Mouse (Mus musculus): Measurements from ENCODE around the gene Sgpp1. TPM values are rescaled to one million over a fixed set of nuclear protein-coding genes. Genes with fewer than 3 reads are reported as not detected.

Gene Sgpp1
- polyA plus RNA-seq, 1 experiment = 20.8 TPM

DNA sequence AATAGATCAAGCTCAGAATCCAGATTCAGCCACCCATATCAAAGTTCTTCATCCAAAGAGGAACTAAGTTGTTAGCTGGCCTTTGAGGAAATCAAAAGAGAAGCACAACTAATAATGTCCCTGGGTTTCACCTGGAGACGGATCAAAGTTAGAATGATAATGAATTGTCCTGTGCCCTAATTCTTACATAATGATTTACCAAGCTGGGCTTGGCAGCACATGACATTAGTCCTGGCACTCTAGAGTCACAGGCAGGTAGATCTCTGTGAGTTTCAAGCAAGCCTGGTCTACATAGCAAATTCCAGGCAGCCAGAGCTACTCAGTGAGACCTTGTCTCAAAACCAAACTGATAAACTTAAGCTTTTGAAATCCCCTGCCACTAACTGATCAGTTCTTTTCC lies 4.9 kb upstream of the Sgpp1 start:
- no peak for TF ChIP-seq GATA1 (IDR thresholded peaks at IDR 0.05; ENCODE audit: low read length)

DNA sequence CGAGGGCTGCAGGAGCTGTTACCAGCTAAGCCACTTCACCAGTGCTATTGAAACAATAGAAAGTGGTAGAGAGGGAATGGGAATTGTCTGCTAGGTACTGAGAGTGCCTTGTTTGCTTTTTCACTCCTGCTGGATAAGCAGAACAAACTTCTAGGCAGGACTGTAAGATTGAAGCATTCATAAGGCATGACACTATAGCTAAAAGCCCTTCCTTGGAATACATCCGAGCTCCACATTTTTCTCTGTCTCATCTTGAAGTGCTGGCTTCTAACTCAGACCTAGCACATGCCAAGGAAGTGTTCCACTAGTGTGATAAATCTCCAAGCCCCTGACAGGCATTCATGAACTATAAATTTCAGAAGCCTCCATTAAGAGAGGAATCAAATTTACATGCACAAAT lies 4.1 kb upstream of the Sgpp1 start:
- TF ChIP-seq GATA1 (IDR thresholded peaks at IDR 0.05; ENCODE audit: low read length) = no peak

DNA sequence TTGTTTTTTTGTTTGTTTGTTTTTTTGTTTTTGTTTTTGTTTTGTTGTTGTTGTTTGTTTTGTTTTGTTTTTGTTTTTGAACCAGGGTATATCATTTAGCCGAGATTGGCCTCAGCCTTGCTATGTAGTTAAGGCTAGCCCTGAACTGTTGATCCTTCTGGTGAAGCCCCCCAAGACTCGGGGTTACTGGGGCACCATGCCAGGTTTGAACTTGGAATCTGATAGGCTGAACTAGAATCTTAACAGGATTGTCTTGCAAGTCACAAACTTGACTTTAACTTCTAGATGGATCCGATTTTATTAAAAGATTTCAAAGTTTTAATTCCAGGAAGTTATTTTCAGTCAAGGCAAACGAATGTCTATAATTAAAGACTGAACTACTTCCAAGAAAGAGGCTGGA lies 767 bp upstream of the Sgpp1 start:
- no peak for TF ChIP-seq GATA1 (IDR thresholded peaks at IDR 0.05; ENCODE audit: low read length)

DNA sequence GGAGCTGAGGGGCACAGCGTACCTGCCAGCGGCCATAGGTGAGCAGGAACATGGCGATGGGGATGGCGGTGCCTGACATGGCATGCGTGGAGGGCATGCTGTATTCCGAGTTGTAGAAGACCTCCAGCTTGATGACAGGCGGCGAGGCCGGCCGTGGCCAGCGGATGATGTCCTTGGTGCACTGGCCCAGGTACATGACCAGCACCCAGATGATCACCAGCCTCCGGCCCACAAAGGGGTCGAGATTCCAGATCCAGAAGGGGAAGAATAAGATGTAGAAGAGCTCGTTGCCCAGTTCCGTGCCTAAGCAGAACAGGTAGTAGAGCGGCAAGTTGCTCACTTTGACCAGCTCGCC lies 661 bp downstream of the Sgpp1 start:
- TF ChIP-seq GATA1 (IDR thresholded peaks at IDR 0.05; ENCODE audit: low read length) = no peak

DNA sequence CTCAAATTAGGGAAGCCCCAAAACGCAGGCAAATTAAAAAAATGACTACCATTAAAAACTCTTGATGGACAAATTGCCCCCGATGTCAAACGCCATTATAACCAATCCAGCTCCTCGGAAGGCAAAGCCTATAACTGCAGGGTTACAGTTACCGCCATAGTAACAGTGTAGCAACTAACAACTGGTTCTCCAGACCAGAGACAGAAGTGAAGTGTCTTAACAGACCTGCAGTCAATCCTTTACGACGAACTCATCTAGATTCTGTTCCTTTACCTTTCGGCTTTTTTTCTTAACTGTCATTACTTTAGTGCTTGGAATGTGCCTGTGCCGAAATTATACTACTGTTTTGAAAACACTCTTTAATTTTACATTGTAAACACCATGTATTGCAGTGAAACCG lies 1.4 kb downstream of the Sgpp1 start:
- TF ChIP-seq GATA1 (IDR thresholded peaks at IDR 0.05; ENCODE audit: low read length) = no peak

DNA sequence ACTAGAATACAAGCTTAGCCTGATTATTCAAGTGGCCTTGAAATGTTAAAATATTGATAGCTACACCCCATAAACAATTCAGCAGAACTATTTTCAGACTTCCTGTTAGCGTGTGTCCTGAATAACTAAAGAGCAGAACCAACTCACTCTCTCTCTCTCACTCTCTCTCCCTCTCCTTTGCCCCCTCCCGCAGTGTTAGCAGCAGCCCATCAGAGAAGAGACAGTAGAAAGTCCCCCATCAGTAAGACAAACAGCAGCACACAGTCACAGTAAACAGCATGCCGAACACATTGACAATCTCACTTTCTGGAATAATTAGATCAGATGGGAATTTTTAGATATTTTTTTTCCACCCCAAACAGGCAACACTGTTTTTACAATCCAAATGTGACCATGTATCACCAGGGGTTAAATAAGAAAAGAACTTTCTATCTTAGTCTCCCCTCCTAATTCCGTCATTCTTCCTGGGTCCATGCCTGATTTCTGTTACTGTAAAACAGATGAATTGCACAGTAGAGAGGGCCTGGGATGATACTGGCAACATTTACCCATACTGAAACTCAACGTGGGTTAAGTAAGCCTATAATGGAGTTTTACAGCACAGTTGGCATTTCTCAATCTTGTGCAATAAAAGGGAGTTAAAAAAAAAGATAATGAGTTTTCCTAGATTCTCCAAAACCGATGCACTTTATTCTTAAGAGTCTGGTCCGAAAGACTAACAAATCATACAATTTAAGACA lies 2.0 kb downstream of the Sgpp1 start:
- no peak for TF ChIP-seq GATA1 (IDR thresholded peaks at IDR 0.05; ENCODE audit: low read length)

DNA sequence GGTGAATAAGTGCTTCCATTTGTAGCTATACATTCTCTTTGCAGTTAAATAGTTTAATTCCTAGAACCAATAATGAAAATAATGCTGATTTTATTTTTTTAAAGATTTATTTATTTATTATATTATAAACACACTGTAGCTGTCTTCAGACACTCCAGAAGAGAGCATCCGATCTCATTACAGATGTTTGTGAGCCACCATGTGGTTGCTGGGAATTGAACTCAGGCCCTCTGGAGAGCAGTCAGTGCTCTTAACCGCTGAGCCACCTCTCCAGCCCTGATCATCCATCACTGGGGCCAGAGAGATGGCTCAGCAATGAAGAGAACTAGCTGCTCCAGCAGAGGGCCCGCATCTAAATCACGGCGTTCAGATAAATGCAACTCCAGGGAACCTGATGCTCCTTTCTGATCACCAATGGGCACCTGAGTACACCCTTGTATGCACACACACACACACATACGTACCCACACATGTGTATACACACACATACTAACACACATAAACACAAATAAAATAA lies 3.5 kb downstream of the Sgpp1 start:
- no peak for TF ChIP-seq GATA1 (IDR thresholded peaks at IDR 0.05; ENCODE audit: low read length)

DNA sequence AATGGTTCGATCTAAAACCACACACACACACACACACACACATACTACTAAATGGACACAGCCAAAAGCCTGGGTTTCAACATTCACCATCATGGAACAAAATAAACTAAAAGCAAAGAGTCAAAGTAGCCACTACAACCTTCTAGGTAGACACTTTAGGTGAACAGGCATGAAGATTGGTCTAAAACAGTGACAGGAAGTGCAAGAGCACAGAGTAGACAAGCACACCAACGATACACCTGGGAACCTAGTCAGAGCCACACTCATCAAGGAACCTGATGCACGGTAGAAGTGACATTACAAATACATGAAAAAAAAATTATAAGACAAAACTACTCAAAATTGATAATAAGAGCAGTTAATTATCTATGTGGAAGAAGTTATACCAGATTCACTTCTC lies 4.0 kb downstream of the Sgpp1 start:
- no peak for TF ChIP-seq GATA1 (IDR thresholded peaks at IDR 0.05; ENCODE audit: low read length)

DNA sequence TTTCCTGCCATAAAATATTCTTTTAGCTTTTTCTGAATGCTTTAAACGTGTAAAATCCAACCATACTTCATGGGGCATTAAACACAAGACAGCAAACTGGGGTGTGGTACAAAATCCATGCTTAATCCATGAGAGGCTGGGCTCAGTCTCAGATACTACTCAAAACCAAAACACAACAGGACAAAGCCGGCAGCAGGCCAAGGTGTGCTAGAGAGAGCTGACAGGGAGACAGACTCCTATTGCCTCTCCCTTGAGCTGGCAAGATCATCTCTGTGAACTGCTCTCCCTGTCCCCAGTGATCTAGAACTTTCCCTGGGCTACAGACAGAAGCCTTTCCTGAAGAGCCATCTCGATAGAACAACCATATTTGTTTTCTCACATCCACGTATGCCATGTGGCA lies 5.1 kb downstream of the Sgpp1 start:
- TF ChIP-seq GATA1 (IDR thresholded peaks at IDR 0.05; ENCODE audit: low read length) = no peak

DNA sequence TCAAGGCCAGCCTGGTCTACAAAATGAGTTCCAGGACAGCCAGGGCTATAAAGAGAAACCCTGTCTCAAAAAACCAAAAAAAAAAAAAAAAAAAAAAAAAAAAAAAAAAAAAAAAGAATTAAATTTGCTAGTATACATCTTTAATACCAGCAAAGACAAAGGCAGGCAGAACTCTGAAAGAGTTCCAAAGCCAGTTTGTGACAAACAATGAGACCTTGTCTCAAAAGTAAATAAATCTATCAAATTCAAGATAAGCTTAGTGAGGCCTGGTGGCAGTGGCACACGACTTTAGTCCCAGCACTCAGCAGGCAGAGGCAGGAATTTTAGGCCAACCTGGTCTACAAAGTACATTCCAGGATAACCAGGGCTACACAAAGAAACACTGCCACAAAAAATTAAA lies 5.7 kb downstream of the Sgpp1 start:
- TF ChIP-seq GATA1 (IDR thresholded peaks at IDR 0.05; ENCODE audit: low read length) = no peak

DNA sequence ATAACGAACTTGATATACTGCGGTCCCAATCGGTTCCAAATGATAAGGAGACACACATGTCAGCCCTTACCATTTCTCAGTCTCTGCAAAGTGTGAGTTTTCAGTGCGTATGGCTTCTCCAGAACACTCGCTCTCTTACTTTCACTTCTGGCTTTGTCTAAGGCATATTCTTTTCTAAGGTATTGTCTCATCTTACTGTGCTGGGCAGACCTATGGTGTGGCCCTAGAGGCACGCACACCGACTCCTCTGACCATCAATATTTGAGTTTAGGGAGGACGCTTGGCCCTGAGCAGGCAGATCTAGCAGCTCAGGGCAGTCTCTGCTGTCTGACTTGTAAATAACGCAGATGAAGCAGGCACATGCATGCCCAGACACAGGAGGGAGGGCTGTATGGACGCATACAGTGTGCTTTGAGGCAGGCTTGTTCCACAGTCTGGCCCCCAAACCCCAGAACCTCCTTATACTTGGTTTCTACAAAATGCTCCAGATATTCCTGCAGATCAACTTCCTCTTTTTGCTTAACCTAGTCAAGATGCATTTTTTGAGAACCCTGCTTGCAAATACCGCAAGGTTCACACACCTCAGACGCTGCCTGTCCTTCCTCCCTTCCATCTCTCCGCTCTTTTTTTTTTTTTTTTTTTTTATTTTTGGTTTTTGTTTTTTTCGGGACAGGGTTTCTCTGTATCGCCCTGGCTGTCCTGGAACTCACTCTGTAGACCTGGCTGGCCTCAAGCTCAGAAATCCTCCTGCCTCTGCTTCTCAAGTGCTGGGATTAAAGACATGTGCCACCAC lies 8.0 kb downstream of the Sgpp1 start:
- no peak for TF ChIP-seq GATA1 (IDR thresholded peaks at IDR 0.05; ENCODE audit: low read length)

DNA sequence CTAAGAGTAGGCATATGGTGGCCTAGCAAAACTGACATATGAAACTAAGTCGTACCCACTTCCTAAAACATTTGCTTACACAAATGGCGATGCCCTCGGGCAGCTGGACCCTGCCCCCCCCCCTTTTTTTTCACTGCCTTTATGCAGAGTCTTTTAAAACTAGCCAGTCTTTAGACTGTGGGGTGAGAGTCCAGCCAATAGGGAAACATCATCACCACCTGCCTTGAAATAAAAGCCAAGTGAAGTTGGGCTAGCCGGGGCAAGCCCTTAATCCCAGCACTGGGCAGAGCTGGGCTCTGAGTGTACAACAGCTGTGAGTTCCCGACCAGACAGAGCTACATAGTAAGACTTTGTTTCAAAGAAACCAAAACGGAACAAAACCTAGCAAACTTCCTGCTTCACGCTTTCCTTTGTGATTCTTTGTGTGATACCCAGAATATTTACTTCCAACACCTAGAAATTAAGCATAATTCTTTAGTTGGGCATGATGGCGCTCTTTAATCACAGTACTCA lies 9.1 kb downstream of the Sgpp1 start:
- TF ChIP-seq GATA1 (IDR thresholded peaks at IDR 0.05; ENCODE audit: low read length) = no peak

DNA sequence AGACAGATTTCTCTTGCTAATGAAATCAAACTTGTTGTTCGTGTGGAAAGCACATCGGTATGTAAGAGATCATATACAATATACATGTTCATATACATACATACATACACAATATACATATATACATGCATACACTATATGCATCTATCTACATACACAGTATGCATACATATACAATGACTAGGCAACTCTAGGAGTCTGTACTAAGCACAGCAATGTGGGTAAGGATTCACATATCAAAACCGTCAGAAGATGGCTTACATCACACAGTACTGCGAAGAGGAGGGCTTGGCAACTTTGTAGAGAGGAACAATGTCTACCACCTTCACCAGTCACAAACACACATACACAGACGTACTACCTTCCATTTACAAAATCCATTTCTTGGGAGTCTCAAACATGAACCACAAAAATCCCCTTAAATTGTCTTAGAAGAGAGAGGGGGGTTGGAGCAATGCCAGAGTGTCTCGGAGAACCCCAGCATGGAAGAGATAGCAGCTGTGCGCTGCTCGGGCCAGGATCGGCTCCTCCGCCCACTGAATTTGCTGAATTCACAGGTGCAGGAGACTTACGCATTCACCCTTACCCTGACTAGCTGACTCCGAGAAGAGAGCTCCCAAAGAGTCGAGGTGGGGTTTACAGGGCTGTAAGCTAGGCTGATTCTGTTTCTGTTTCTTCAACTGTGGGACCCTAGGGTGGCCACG lies 10.8 kb downstream of the Sgpp1 start:
- TF ChIP-seq GATA1 (IDR thresholded peaks at IDR 0.05; ENCODE audit: low read length) = no peak

DNA sequence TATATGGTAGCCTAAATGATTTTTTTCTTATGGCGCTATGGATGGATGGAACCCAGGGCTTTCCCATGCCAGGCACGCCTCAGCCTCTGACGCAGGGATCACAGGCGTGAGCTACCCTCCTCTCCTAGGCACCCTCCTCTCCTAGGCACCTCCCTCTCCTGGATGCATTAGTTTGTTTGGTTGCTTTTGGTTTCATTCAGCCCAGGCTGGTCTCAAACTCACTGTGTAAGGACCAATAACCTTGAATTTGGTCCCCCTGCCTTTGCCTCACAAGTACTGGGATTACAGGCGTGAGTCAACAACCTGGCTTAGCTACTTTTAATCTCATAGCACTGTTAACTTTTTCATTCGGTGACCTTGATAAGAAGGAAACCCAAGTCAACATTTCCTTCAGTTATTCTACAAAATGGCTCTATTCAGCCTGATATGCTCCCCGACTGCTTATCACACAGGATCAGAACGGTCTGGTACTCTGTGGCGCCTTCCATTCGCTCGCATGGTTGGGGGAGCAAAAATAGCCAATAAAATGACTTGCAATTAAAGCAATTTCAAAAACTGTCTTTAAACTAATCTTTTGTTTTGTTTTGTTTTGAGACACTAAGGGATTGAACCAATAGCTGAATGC lies 11.6 kb downstream of the Sgpp1 start:
- peak; percentile 68 for TF ChIP-seq GATA1 (IDR thresholded peaks at IDR 0.05; ENCODE audit: low read length)

DNA sequence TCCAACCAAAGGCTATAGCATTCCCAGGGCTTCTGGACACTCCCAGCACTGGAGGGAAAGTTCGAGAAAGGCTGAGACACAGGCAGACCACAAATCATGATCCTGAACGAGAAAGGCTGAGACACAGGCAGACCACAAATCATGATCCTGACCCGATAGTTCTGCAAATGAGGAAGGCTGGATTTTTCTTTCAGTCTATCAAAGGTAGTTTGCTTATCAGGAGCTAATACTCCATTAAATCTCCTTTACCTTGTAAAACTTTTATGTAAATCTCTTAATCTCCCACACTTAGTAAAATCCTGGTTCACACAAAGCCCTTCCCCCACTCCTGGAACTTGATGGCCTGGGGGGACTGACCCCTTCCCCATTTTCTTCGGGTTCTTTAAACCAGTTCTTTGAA lies 13.6 kb downstream of the Sgpp1 start:
- no peak for TF ChIP-seq GATA1 (IDR thresholded peaks at IDR 0.05; ENCODE audit: low read length)

DNA sequence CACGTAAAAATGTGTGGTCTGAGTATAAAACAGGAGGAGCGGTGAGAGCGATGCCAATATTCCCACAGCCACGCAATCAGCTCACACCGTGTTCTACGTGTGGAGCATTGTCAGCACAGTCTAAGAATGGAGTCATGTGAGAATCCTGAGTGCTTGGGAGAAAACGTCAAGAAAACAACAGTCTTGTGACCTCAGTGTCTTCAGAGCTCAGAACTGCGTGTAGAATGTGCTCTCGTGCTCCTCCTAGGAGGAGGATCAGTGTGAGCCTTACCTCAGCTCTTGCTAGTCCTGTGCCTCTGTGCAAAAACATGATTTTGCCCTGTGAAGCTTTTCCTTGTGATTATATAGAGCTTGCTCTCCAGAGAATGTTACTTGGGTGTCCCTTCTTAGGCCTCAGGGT lies 14.5 kb downstream of the Sgpp1 start:
- TF ChIP-seq GATA1 (IDR thresholded peaks at IDR 0.05; ENCODE audit: low read length) = no peak

All from G1E-ER4 (cell line).